Mouse (Mus musculus) embryo, embryonic 11.5 days (tissue): ENCODE measurements around the gene Uchl1.

Experiments
- DNase-seq: peaks from one replicate; pipeline ENCODE4 v3.0.0-alpha.2; 2012; ENCODE audit warnings: low read depth, low spot score

Uchl1 gene

DNA sequence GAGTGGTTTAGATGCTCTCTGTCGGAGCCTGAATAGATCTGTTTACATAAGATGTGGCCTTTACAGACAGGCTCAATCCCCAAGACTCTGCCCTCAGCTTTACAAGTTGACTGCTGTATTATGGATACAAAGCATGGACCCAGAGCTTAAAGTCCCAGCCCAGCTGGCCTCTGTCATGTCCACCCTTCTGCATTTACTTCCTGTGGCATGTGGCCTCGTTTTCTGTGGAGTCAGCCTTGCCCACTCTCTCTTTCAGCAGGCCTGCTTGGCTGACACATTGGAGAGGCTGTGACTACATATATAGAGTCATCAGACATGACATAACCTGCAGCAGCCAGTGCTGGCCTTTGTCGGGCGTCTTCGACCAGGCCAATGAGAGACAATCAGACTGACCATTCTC lies 32.0 kb downstream of the Uchl1 start:
- DNase-seq = no peak

DNA sequence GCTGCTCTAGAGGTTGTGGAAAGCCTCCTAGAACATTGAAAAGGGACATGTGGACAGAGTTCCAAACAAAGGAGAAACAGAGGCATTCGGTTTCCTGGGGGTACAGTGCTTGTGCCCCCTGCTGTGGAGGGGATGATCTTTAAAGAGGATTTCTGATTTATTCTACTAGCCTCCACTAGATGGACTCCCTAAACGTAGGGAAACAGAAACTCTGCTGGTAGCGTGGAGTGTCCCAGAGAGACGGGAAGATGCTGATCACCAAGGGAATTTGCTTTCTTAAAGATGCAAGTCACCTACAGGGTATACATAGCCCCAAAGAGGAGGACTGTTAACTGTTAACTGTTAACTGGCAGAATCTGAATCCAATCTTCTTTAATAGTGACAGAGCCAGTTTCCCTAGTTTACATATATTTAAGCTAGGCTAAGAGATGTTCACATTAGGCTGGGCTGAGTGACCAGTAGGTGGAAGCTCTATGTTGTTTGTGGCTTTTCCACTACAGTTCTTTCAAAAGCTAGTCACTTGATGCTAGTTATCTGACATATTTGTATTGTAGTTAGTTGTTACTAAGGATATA lies 34.6 kb downstream of the Uchl1 start:
- no peak for DNase-seq

DNA sequence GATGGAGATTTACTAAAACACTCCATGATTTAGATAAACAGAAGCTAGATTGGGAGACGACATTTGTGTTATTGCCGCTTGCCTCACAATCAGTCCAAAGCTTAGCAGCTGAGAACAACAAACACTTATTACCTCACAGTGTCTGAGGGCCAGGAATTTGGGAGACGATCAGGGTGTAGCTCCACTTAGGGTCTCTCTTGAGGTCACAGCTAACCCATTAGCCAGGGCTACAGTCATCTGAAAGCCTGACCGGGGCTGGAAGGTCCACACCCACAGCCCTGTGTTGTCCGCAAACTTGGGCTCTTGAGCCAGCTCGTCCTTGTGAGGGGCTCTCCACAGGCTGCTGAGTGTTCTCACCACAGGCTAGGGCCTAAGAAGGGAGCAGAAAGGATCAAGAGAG lies 36.9 kb downstream of the Uchl1 start:
- no peak for DNase-seq

- no peak for DNase-seq
Observed at GRCm38 (mm10) chr5:66715498-66715931, 39.6 kb downstream of the Uchl1 start.

GRCm38 (mm10) chr5:66717931-66718330 lies 42.0 kb downstream of the Uchl1 start:
- DNase-seq = no peak

DNA sequence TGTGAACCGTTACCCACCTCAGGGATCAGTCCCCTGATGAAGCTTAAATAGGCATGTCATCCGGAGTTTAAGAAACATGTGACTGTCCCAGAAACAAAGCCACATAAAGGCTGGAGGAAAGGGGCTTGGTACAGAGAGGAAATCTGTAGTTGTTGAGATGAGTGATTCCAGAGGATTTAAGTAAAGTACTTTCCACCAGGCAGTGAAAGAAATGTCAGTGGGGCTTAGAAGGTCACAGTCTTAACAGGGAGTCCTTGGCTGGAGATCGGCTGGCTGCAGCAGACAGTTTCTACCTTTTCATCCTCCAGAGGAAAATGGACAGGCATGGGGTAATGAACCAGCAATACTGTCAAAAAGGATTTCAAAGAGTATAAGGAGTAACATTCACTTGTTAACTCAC lies 42.5 kb downstream of the Uchl1 start:
- DNase-seq = no peak

GRCm38 (mm10) chr5:66718880-66719279 lies 43.0 kb downstream of the Uchl1 start:
- no peak for DNase-seq

- DNase-seq = no peak
Observed at GRCm38 (mm10) chr5:66720921-66721320, 45.0 kb downstream of the Uchl1 start.

DNA sequence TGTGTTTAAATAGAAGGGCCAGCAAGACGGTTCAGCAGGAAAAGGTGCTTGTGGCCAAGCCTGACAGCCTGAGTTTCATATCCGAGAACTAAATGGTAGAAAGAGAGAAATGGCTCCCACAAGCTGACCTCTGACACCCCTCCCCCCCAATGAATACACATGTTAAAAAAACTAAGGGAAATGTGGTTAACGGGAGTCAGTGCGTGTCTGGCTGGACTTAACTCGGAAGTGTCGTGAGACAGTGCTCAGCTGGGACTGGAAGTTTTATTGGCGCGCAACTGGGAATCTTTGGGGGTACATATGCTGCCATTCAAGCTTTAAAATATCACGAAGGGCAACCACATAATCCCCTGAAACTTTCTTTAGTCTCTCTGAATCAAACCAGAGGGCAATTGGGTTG lies 46.7 kb downstream of the Uchl1 start:
- DNase-seq = no peak

- DNase-seq = no peak
Observed at GRCm38 (mm10) chr5:66723037-66723436, 47.1 kb downstream of the Uchl1 start.

DNA sequence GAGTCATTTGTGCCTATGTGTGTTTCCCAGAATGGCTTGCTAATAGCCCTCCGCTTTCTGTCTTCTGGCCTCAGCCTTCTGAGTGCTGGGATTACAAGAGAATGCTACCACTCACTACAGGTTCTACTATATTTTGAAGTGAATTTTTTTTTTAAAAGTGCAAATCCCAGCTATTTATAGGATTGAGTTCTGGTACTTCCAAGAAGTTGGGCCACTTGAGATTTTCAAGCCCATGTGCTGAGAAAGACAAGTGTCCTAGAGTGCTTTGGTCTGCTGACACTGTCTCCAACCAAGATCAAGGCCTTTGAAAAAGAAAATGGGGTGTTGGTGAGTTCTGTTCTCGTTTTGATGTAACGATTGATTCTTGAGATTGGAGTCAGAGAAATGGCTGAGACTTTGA lies 47.7 kb downstream of the Uchl1 start:
- DNase-seq = no peak

DNA sequence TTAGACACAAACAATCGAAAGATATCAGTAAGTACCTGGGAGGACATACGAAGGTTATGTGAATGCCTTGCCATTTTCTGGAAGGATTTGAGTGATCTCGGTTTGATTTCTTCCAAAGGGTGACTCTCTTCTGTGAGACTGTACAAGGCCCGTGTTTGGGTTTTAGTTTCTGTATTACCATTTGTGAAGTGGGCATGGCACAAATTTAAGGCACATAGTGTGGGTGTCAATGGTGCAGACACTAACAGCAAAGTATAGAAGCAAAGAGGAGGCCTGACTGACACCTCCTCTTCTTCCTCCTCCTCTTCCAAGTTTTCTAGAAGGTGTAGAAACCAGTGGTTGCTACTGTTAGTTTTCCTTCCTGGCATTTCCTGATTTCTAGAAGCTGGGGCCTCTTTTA lies 53.4 kb downstream of the Uchl1 start:
- no peak for DNase-seq

GRCm38 (mm10) chr5:66730621-66731301 lies 54.9 kb downstream of the Uchl1 start:
- peak; percentile 47 for DNase-seq

DNA sequence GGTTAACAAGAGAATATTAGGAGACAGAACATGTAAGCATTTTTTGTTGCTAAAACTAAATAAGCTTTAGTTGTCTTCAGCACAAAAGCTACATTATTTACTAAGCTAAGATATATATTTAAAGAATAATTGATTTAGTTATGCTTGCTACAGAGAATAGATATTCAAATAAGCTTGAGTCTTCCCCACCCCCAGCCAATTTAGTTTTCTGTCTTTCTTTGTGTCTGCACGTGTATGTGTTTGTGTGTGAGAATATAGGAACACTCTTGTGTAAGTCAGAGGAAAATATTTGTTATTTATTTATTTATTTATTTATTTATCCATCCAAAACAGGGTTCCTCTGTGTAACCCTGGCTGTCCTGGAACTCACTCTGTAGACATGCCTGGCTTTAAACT lies 55.4 kb downstream of the Uchl1 start:
- DNase-seq = no peak

DNA sequence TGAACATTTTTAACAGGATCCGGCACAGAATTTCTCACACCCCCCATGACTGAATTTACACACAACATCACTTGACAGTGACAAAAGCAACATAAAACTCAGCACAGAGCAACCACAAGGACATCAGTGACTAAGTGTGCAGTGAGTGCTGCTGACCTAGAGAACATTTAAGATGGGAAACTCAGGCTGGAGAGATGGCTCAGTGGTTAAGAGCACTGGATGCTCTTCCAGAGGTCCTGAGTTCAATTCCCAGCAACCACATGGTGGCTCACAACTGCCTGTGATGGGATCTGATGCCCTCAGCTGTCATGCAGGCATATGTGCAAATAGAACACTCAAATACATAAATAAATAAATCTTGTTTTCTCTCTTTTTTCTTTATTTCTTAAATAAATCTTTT lies 57.7 kb downstream of the Uchl1 start:
- no peak for DNase-seq
